Mouse (Mus musculus) kidney, embryonic 14.5 days (tissue): ENCODE results near the gene Tgfb1. TPM values are rescaled to one million over a fixed set of nuclear protein-coding genes. Genes with fewer than 3 reads are reported as not detected.

Source experiments
- ATAC-seq: fragments of 200-750 bp; cut with Nextera tagmentation; 2 replicates; pipeline ENCODE4 v1.8.0; 2017; ENCODE audit warnings: moderate number of reproducible peaks, mild to moderate bottlenecking, moderate TSS enrichment, moderate library complexity; ENCODE audit not compliant: low FRiP score, low TSS enrichment
- H3K27ac ChIP-seq: fragments of 300-500 bp; sonication (generic); 2 replicates; pipeline ENCODE4 v1.5.1; 2014; ENCODE audit warnings: low read depth, mild to moderate bottlenecking, low read length, moderate library complexity, mixed read lengths
- H3K27me3 ChIP-seq: fragments of 300-500 bp; sonication (generic); 2 replicates; pipeline ENCODE4 v1.6.1; 2014; ENCODE audit warnings: mild to moderate bottlenecking, low read length; ENCODE audit not compliant: control insufficient read depth, insufficient read depth
- H3K36me3 ChIP-seq: fragments of 300-500 bp; sonication (generic); 2 replicates; pipeline ENCODE4 v1.6.1; 2014; ENCODE audit warnings: low read length, mixed read lengths; ENCODE audit not compliant: control insufficient read depth, insufficient read depth
- H3K4me1 ChIP-seq: fragments of 300-500 bp; sonication (generic); 2 replicates; pipeline ENCODE4 v1.6.1; 2014; ENCODE audit warnings: low read length, mixed read lengths; ENCODE audit not compliant: control insufficient read depth, insufficient read depth
- H3K4me2 ChIP-seq: fragments of 300-500 bp; sonication (generic); replicated peaks from 2 replicates; pipeline ENCODE4 v1.6.1; 2014; ENCODE audit warnings: low read depth, mild to moderate bottlenecking, low read length
- H3K4me3 ChIP-seq: fragments of 300-500 bp; sonication (generic); 2 replicates; pipeline ENCODE4 v1.5.1; 2014; ENCODE audit warnings: mild to moderate bottlenecking, low read length
- H3K9ac ChIP-seq: fragments of 300-500 bp; sonication (generic); 2 replicates; pipeline ENCODE4 v1.6.1; 2014; ENCODE audit warnings: low read depth, mild to moderate bottlenecking, low read length, moderate library complexity
- H3K9me3 ChIP-seq: fragments of 300-500 bp; sonication (generic); 2 replicates; pipeline ENCODE4 v1.6.1; 2016; ENCODE audit warnings: low read length; ENCODE audit not compliant: control insufficient read depth
- whole genome bisulfite sequencing: fragments of 180-500 bp; shearing (Covaris S2); extraction: QIAGEN DNeasy Blood & Tissue Kit; methylation state at CpG from one replicate; pipeline ENCODE4 v1.1.7; 2014; 5-methylcytosine and 5-hydroxymethylcytosine counted together
- polyA plus RNA-seq: library from polyadenylated mRNA; unstranded; fragments of >200 nt; fragmentation: Nextera tagmentation; extraction: Ambion mirVana; gene quantifications from 2 replicates; pipeline ENCODE4 v1.2.1, GENCODE M21; 2014

Gene Tgfb1
- polyA plus RNA-seq = 3.8 and 5.1 TPM in 2 replicates

DNA sequence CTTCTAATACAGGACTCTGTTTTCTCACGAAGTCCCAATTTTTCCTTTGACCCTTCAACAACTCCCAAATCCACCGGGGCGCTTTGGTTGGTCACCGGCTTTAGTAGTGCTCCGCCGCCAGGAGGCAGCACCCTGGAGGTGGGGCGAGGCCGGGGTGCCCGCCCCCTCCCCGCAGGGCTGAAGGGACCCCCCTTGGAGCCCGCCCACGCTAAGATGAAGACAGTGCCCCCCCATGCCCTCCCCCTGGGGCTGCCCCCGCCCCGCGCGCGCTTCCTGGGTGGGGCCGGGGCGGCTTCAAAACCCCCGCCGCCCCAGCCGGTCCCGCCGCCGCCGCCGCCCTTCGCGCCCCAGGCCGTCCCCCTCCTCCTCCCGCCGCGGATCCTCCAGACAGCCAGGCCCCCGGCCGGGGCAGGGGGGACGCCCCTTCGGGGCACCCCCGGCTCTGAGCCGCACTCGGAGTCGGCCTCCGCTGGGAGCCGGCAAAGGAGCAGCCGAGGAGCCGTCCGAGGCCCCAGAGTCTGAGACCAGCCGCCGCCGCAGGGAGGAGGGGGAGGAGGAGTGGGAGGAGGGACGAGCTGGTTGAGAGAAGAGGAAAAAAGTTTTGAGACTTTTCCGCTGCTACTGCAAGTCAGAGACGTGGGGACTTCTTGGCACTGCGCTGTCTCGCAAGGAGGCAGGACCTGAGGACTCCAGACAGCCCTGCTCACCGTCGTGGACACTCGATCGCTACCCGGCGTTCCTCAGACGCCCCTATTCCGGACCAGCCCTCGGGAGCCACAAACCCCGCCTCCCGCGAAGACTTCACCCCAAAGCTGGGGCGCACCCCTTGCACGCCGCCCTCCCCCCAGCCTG, at the start of gene Tgfb1:
TSS of gene Tgfb1 (plus strand) at position 323 of the 852 bp plus-strand sequence.
- under 1% methylated on average over 52 of the region's 69 CpGs for WGBS
- Histone ChIP-seq H3K27me3 (peaks cover 20% of the 10 kb centered on the region), H3K36me3 (no peaks in the 10 kb centered on the region), H3K9ac (peak within 1 kb of the TSS; percentile 68), H3K4me2 (peak within 1 kb of the TSS; percentile 94), H3K9me3 (no peaks in the 10 kb centered on the region), H3K4me1 (peaks cover 23% of the 10 kb centered on the region), H3K27ac (peak within 1 kb of the TSS; percentile 65; the same call in 1 of the 2 replicates), H3K4me3 (peak within 1 kb of the TSS; percentile 59)
- peak; percentile 68 for ATAC-seq

DNA sequence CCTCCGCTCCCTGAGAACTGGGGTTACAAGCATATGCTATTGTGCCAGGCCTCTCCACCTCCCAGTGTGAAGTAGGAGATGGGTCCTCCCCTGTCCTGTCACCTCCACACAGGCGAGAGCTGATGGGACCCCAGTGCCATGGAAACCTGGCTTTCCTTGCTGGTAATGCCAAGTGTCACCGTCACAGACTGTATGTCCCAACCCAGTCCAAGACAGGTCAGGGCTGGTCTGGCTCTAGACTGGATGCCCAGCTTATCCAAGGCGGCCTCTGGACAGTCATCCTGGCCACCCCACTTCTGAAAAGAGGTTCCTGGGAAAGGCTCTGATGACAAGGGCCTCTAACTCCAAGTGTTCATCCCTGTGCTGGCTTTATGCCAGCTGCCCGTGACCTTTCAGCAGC, 49.7 kb upstream of the Tgfb1 start:
- WGBS = 90% methylated on average over 5 of the region's 5 CpGs
- H3K9ac ChIP-seq = no peak overlapping the region
- peak; percentile 18; the same call in 1 of the 2 replicates for ATAC-seq
- no peak overlapping the region for H3K4me2 ChIP-seq
- H3K27ac ChIP-seq = no peak overlapping the region
- H3K9me3 ChIP-seq = no peaks in the 10 kb centered on the region
- no peaks in the 10 kb centered on the region for H3K4me1 ChIP-seq
- H3K27me3 ChIP-seq = no peaks in the 10 kb centered on the region
- no peak overlapping the region for H3K4me3 ChIP-seq
- peaks cover 29% of the 10 kb centered on the region; the same call in 1 of the 2 replicates for H3K36me3 ChIP-seq

DNA sequence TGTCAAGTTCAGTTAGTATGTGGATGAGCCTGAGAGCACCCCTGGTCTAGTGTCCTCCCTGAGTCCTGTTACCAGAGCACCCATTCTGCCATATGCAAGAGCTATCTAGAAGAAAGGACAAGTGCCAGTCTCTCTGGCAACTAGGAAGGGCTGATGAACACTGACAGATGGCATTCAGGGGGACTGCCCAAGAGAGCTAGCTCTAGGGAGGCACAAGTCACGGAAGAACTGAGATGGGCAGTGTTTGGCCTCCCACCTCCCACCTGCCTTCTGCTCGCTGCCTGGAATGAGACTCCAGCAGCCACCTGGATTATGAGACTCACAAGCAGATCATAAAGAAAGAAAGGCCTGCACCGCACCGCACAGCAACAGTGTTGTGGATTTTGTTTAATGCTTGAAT, 47.0 kb upstream of the Tgfb1 start:
- H3K9ac ChIP-seq = 0 out of 2 replicates have a peak overlapping the region, but pooled peaks have one; percentile 4
- no peak for ATAC-seq
- WGBS = 93% methylated on average over 4 of the region's 4 CpGs
- peaks cover 17% of the 10 kb centered on the region; the same call in 1 of the 2 replicates for H3K36me3 ChIP-seq
- no peak overlapping the region for H3K27ac ChIP-seq
- no peaks in the 10 kb centered on the region for H3K27me3 ChIP-seq
- H3K4me2 ChIP-seq = no peak overlapping the region
- no peaks in the 10 kb centered on the region for H3K4me1 ChIP-seq
- no peak overlapping the region for H3K4me3 ChIP-seq
- H3K9me3 ChIP-seq = no peaks in the 10 kb centered on the region

DNA sequence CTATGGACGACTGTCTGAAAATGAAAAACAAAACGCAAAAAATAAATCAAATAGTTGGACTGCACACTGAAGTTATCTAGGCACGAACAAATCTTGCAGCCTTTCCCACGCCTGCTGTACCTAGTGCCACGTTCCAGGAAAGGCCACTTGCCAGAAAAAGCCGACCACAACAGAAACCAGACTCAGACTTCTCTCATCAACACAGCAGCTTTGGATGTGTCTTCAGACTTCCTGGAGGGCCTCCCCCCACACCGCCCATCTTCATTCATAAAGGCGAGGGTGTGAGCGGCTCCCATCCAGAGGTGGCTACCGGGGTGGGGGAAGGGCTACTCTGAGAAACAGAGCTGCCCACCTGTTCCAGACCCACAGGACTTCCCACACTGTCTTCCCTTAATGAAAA, 42.7 kb upstream of the Tgfb1 start:
- H3K27me3 ChIP-seq = no peaks in the 10 kb centered on the region
- no peak for ATAC-seq
- H3K9me3 ChIP-seq = no peaks in the 10 kb centered on the region
- no peaks in the 10 kb centered on the region for H3K4me1 ChIP-seq
- H3K9ac ChIP-seq = no peak overlapping the region
- peaks cover 3% of the 10 kb centered on the region; the same call in 1 of the 2 replicates for H3K36me3 ChIP-seq
- H3K4me3 ChIP-seq = no peak overlapping the region
- no peak overlapping the region for H3K27ac ChIP-seq
- H3K4me2 ChIP-seq = no peak overlapping the region
- 77% methylated on average over 10 of the region's 10 CpGs for WGBS

DNA sequence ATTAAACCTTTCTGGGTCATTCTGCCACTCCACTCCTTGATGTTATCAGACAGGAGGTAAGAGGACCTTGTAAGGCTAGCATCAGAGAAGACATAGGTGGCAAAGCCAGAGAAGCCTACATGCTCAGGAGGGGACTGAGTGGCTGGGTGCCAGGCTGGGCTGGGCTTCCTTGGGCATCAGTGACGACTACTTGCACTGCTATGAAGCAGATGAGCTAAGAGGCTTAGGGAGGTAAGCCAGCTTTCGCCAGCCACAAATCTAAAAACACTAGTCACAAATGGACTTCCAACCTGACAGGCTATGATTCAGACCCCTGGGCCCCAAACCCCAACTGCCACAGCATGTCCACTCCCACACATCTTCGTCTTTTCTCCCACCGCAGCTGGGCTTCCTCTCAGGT, 42.2 kb upstream of the Tgfb1 start:
- H3K27me3 ChIP-seq = no peaks in the 10 kb centered on the region

DNA sequence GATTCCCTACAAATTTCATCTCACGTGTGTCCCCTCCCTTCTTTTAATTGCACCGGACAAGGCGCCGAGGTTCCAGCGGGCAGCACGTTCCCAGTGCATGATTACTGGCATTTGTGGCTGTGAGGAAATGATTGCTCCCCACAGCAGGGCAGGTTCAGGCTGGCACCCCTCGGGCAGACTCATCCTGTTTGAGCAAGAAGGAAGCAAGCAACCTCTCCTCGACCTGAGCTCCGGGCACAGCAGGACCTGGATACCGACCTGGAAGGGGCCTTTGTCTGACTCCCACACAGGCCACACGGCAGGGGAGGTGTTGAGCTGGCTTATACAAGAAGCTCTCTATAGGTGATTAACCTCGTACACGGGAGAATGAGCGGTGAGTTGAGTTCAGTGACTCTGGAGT, 41.7 kb upstream of the Tgfb1 start:
- 0 out of 2 replicates have a peak, but pooled peaks have one; percentile 33 for ATAC-seq
- H3K27ac ChIP-seq = no peak overlapping the region
- 38% methylated on average over 14 of the region's 14 CpGs for WGBS

More for the DNA sequence above, 42.2 kb upstream of the Tgfb1 start:
- WGBS = 25% methylated on average over 4 of the region's 4 CpGs
- no peaks in the 10 kb centered on the region for H3K4me1 ChIP-seq
- peaks cover 3% of the 10 kb centered on the region; the same call in 1 of the 2 replicates for H3K36me3 ChIP-seq
- no peaks in the 10 kb centered on the region for H3K9me3 ChIP-seq
- no peak overlapping the region for H3K4me2 ChIP-seq
- peak overlapping the region; percentile 9; the same call in 1 of the 2 replicates for H3K9ac ChIP-seq
- no peak overlapping the region for H3K27ac ChIP-seq
- H3K4me3 ChIP-seq = no peak overlapping the region
- ATAC-seq = no peak

DNA sequence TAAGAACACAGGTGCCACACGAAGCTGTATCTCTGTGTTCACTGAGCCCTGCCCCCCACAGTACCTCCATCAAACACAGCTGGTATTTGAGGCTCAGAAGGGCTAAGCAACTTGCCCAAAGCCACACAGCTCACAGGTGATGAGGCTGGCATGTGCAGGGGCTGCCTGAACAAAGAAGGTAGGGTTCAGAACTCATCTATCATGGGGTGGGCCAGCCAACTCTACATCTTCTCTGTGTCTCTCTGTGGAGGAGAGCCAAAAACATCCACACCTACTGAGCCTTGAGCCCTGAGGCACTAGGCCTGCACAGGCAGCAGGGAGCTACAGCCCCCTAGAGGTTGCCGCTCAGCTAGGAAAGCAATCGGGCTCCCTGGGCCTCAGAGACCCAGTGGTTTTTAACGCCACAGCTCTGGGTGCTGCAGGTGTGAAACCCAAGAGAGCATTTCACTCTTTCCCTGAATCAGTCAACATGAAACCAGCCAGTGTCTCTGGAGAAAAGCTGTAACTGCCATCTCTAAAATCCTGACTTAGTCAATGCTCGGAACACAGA, 39.2 kb upstream of the Tgfb1 start:
- H3K27ac ChIP-seq = no peak overlapping the region
- H3K9me3 ChIP-seq = no peaks in the 10 kb centered on the region
- no peaks in the 10 kb centered on the region; the same call in 1 of the 2 replicates for H3K36me3 ChIP-seq
- no peaks in the 10 kb centered on the region for H3K4me1 ChIP-seq
- H3K27me3 ChIP-seq = no peaks in the 10 kb centered on the region
- no peak overlapping the region for H3K9ac ChIP-seq
- 64% methylated on average over 5 of the region's 5 CpGs for WGBS
- H3K4me2 ChIP-seq = no peak overlapping the region
- no peak for ATAC-seq
- no peak overlapping the region for H3K4me3 ChIP-seq

More for the DNA sequence above, 41.7 kb upstream of the Tgfb1 start:
- Histone ChIP-seq H3K27me3 (no peaks in the 10 kb centered on the region), H3K9me3 (no peaks in the 10 kb centered on the region), H3K4me1 (no peaks in the 10 kb centered on the region), H3K4me2 (no peak overlapping the region), H3K4me3 (no peak overlapping the region), H3K9ac (peak overlapping the region; percentile 9; the same call in 1 of the 2 replicates), H3K36me3 (peaks cover 3% of the 10 kb centered on the region; the same call in 1 of the 2 replicates)

DNA sequence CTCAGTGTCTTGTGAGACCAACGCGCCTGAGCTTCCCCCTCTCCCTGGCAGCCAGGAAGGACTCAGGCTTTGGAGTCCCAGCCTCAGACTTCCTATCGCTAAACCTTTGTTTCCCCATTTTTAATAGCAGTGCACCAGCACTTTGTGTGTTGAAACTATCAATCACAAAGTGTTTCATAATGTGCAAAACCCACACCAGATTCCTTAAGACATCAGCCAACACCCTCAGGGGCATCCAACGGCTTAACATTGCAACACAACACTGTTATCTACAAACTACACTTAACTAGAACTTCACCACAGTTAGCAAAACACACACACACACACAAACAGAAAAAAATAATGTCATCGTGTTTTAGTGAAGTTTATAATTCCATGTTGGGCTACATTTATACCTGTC, 37.0 kb upstream of the Tgfb1 start:
- Histone ChIP-seq H3K4me3 (no peak overlapping the region), H3K4me1 (no peaks in the 10 kb centered on the region), H3K27ac (no peak overlapping the region), H3K4me2 (no peak overlapping the region), H3K36me3 (no peaks in the 10 kb centered on the region; the same call in 1 of the 2 replicates), H3K9me3 (no peaks in the 10 kb centered on the region), H3K27me3 (no peaks in the 10 kb centered on the region), H3K9ac (no peak overlapping the region)
- WGBS = 83% methylated on average over 5 of the region's 5 CpGs
- ATAC-seq = no peak

DNA sequence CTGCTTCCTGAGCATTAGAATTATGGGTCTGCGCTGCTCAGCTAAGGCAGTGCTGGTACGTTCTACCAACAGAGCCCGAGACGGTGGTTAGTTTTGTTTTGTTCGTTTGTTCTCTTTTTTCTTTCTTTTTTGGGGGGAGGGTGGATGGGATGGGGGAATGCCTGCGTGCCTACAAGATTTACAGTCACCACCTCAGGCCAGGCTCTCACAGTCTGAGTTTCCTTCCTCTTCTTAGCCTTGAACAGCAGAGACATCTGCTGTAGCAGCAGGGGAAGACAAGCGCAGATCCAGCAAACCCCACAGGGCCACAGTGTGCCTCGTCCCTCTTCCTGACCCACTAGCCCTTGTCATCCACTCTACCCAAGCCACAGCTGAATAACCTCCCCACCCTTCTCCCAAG, 35.5 kb upstream of the Tgfb1 start:
- H3K9me3 ChIP-seq = no peaks in the 10 kb centered on the region
- no peak overlapping the region for H3K4me2 ChIP-seq
- no peak overlapping the region for H3K4me3 ChIP-seq
- H3K27ac ChIP-seq = no peak overlapping the region
- ATAC-seq = no peak
- WGBS = 90% methylated on average over 8 of the region's 8 CpGs
- H3K27me3 ChIP-seq = no peaks in the 10 kb centered on the region
- no peaks in the 10 kb centered on the region for H3K4me1 ChIP-seq
- H3K36me3 ChIP-seq = no peaks in the 10 kb centered on the region; the same call in 1 of the 2 replicates
- no peak overlapping the region for H3K9ac ChIP-seq
